Mouse (Mus musculus) CH12F3 (cell line): ENCODE results near the gene Zg16.
"Not testable (repeated sequence)": the region's sequence is repeated elsewhere in the genome, so short reads cannot be mapped to it uniquely, and the experiment has no call there.

Experiments used
- in situ Hi-C: fragments of 300-500 bp; cut with MboI; formaldehyde crosslinking; loops from 2 replicates; pipeline ENCODE4 v1.14.3; 2020; ENCODE audit warnings: low sequenced_read_pairs

Zg16 gene

GRCm38 (mm10) chr7:127087278-127088010 lies at the start of gene Zg16:
Gene Zg16, minus strand, starts transcription at chr7:127087328.
- in situ Hi-C loops, result not testable (repeated sequence)

GRCm38 (mm10) chr7:127136181-127137071 lies 49.3 kb upstream of the Zg16 start:
- in situ Hi-C loops, result no loop called here

DNA sequence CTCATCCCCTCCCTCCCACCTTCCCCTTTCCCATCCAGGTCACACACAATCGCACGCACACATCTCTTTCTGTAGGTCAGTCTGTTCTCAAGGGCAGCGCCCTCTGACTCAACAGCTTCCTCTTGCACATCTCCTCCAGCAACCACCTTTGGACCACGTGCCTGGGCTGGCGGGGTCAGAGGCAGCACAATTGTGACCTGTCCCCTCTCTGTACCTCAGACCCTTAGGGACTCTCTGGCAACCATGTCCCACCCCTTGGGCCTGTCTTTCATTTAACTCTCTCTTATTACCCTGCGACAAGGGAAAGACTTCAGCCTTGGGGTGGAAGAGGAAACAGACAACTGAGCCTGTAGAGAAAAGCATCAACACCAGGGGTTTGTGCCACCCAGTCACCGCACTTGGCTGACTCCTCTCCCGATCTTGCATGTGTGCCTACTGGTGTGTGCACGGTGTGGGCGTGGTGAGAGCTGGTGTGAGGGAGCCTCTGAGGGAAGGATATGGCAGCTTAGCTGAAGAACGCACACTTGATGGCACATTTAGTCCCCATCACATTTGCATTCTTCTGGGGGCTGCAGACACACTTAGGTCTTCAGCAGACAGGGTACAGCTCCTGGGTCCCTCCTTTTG lies 47.8 kb upstream of the Zg16 start:
- in situ Hi-C loops, result no loop called here

DNA sequence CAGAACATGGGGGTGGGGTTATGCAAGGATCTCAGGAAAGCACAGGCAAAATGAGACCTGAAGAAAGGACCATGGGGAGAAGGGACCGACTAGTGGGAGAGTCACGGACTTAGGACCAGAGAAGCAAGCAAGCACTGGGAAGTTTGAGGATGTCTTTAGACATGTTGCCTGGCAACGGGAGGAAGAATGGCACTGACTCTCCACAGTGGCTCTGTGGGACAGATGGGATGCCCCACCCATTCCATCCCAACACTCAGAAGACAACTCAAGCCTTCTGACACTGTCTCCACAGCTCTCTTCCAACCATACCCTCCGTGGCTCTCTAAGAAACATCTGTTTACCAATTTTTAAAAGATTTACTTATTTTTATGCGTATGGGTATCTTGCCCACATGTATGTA lies 46.0 kb upstream of the Zg16 start:
- in situ Hi-C loops, result no loop called here

GRCm38 (mm10) chr7:127129638-127130037 lies 42.5 kb upstream of the Zg16 start:
- in situ Hi-C loops, result loop anchor here (5.0 kb wide), 1 partner anchor 58 kb away; no protein-coding TSS in a partner anchor

DNA sequence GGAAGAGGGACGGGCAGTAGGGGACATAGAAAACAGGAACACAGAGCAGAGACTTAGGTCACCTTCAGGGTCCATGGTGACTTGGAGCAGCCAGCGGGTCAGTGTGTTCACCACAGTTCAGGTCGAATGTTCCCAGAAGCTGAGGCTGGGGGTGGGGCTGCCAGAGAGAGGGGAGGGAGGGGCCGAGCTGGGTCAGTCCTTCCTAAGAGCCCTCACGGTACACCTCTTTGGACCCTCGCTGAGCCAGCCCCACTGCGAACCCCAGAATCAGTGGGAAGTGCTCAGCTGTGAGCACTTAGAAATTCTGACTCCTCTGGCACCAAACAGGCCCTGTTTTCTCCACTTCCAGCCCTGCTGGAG lies 34.8 kb upstream of the Zg16 start, which contains the start of gene Qprt:
Gene Qprt, minus strand, starts transcription at position 316 of the 360 bp plus-strand sequence.
- in situ Hi-C loops, result loop anchor here (25.0 kb wide), 1 partner anchor 540 kb away; no protein-coding TSS in a partner anchor

- in situ Hi-C loops, result loop anchor here (25.0 kb wide), 1 partner anchor 541 kb away; no protein-coding TSS in a partner anchor
Measured at GRCm38 (mm10) chr7:127121061-127121910, 34.2 kb upstream of the Zg16 start.

- in situ Hi-C loops, result loop anchor here (25.0 kb wide), 1 partner anchor 543 kb away; no protein-coding TSS in a partner anchor
Measured at GRCm38 (mm10) chr7:127118671-127119445, 31.7 kb upstream of the Zg16 start.

- in situ Hi-C loops, result loop anchor here (25.0 kb wide), 1 partner anchor 544 kb away; no protein-coding TSS in a partner anchor
Measured at GRCm38 (mm10) chr7:127117948-127118347, 30.8 kb upstream of the Zg16 start.

DNA sequence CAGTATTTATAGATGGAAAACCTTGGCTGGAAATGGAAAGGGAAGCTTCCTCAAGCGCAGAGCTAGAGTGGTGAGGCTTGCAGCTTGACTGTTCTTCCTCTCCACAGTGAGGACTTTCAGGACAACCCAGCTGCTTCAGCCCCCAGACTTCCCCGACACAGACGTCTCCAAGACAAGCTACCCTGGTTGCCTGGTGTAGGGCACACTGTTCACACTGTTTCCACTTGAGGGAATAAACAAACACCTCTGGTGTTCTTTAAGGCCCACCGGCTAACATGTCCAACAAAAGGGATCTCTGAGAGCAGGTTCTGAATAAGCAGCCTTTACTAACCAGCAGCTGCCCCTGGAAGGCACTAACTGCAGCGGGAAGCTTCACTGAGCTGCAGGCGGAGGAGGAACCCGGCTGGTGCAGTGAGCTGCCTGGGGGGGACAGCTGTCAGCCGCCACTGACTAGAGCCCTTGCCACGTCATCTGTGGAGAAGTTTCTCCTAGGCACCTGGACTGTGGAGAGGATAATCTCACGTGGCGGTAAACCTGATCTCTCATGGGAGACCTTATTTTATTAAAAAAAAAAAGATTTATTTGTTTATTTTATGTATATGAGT lies 29.3 kb upstream of the Zg16 start:
- in situ Hi-C loops, result loop anchor here (25.0 kb wide), 1 partner anchor 546 kb away; no protein-coding TSS in a partner anchor

- in situ Hi-C loops, result loop anchor here (25.0 kb wide), 1 partner anchor 547 kb away; no protein-coding TSS in a partner anchor
Measured at GRCm38 (mm10) chr7:127114920-127115319, 27.8 kb upstream of the Zg16 start.

- in situ Hi-C loops, result loop anchor here (25.0 kb wide), 1 partner anchor 549 kb away; no protein-coding TSS in a partner anchor
Measured at GRCm38 (mm10) chr7:127113614-127114259, 26.6 kb upstream of the Zg16 start.

GRCm38 (mm10) chr7:127112921-127113597 lies 25.9 kb upstream of the Zg16 start:
- in situ Hi-C loops, result loop anchor here (25.0 kb wide), 1 partner anchor 549 kb away; no protein-coding TSS in a partner anchor

DNA sequence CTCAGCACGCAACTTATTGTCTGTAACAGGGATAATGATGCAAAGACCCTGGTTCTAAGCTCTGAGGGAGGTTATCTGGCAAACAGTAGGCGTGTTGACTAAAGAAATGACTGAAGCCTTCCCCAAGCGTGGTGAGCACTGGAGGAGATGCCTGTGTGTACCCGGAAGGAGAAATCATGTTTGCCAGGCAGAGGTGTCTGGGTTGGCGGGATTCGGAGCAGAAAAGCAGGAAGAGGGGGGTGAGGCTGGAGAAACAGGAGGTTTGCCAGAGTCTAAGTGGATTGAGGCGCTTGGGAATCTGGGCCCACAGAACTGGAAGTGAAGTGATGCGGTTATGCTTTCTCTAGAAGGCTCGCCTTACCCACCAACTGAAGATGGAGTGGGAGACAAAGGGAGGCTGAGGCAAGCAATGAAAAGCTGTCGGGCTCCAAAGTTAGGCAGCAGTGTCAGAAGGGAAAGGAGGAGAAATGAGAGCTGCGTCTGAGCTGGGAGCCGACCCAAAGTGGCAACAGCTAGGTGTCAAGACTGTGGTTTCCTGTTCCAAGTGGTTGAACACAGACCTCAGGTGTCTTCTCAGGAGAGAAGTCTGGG lies 25.2 kb upstream of the Zg16 start:
- in situ Hi-C loops, result loop anchor here (25.0 kb wide), 1 partner anchor 550 kb away; no protein-coding TSS in a partner anchor

DNA sequence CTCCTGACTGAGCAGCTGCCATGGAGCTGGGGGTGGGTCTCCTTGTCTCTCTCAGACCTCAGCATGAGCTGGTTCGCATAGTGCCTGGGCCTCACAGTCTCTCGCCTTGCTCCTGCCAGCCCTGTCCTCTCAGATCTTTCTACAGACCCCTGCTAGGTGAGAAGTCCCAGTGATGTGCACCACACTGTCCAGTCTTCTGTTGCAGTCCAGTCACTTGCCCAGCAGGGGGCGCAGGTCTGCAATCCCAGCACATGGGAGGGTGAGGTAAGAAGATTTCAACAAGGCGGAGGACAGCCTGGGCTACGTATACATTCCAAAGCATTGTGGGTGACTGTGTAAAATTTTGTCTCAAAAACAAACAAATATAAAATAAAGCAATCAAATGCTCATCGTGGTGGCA lies 24.3 kb upstream of the Zg16 start:
- in situ Hi-C loops, result loop anchor here (25.0 kb wide), 1 partner anchor 551 kb away; no protein-coding TSS in a partner anchor

- in situ Hi-C loops, result loop anchor here (25.0 kb wide), 1 partner anchor 552 kb away; no protein-coding TSS in a partner anchor
Measured at GRCm38 (mm10) chr7:127110239-127111007, 23.3 kb upstream of the Zg16 start.
